Mouse (Mus musculus) midbrain, embryonic 10.5 days (tissue): ENCODE results near the gene B020004J07Rik. TPM values are rescaled to one million over a fixed set of nuclear protein-coding genes. Genes with fewer than 3 reads are reported as not detected.
"Not testable (repeated sequence)": the region's sequence is repeated elsewhere in the genome, so short reads cannot be mapped to it uniquely, and the experiment has no call there.

Source experiments
- DNase-seq: peaks from one replicate; pipeline ENCODE4 v3.0.0-alpha.2; 2017; ENCODE audit warnings: low spot score
- H3K27ac ChIP-seq: fragments of 300-500 bp; sonication (generic); replicated peaks from 2 replicates; pipeline ENCODE4 v1.5.1; 2016; ENCODE audit warnings: mild to moderate bottlenecking
- H3K27me3 ChIP-seq: fragments of 300-500 bp; sonication (generic); 2 replicates; pipeline ENCODE4 v1.6.1; 2016; ENCODE audit warnings: low read depth, mild to moderate bottlenecking; ENCODE audit not compliant: poor library complexity, severe bottlenecking
- H3K36me3 ChIP-seq: fragments of 300-500 bp; sonication (generic); 2 replicates; pipeline ENCODE4 v1.6.1; 2016; ENCODE audit warnings: mild to moderate bottlenecking, moderate library complexity
- H3K4me1 ChIP-seq: fragments of 300-500 bp; sonication (generic); 2 replicates; pipeline ENCODE4 v1.6.1; 2016
- H3K4me3 ChIP-seq: fragments of 300-500 bp; sonication (generic); 2 replicates; pipeline ENCODE4 v1.5.1; 2016; ENCODE audit warnings: mild to moderate bottlenecking, moderate library complexity
- H3K9me3 ChIP-seq: fragments of 300-500 bp; sonication (generic); replicated peaks from 2 replicates; pipeline ENCODE4 v1.6.1; 2016; ENCODE audit warnings: mild to moderate bottlenecking
- WGBS: fragments of 180-500 bp; shearing (Covaris S2); methylation state at CpG from one replicate; pipeline ENCODE4 v1.1.7; 2016; 5-methylcytosine and 5-hydroxymethylcytosine counted together
- polyA plus RNA-seq: library from polyadenylated mRNA; unstranded; fragments of >200 nt; fragmentation: Nextera tagmentation; extraction: Ambion mirVana; gene quantifications from 2 replicates; pipeline ENCODE4 v1.2.1, GENCODE M21; 2016

Gene B020004J07Rik
- not detected in 2 replicates for polyA plus RNA-seq

GRCm38 (mm10) chr4:101843923-101844322, at the start of gene B020004J07Rik:
TSS of gene B020004J07Rik (minus strand) at chr4:101844023.
- WGBS, result 91% methylated on average over 4 of the region's 4 CpGs
- H3K9me3 ChIP-seq, H3K4me1 ChIP-seq, H3K4me3 ChIP-seq, H3K36me3 ChIP-seq, DNase-seq, H3K27me3 ChIP-seq, H3K27ac ChIP-seq: not testable (repeated sequence)

GRCm38 (mm10) chr4:101889377-101889776, 45.6 kb upstream of the B020004J07Rik start:
- Histone ChIP-seq H3K4me1 (no peaks in the 10 kb centered on the region), H3K9me3 (0 out of 2 replicates have a peak, but pooled peaks cover 2% of the 10 kb centered on the region), H3K27ac (no peak overlapping the region), H3K36me3 (no peaks in the 10 kb centered on the region), H3K4me3 (no peak overlapping the region), H3K27me3 (no peaks in the 10 kb centered on the region)
- no peak for DNase-seq

- WGBS, result 58% methylated on average over 3 of the region's 3 CpGs
- H3K27ac ChIP-seq, result no peak overlapping the region
- H3K27me3 ChIP-seq, result no peaks in the 10 kb centered on the region
- H3K9me3 ChIP-seq, result no peaks in the 10 kb centered on the region
- H3K36me3 ChIP-seq, result no peaks in the 10 kb centered on the region
- H3K4me3 ChIP-seq, result no peak overlapping the region
- no peaks in the 10 kb centered on the region for H3K4me1 ChIP-seq
- DNase-seq, result no peak
These were observed 39.8 kb upstream of the B020004J07Rik start for GRCm38 (mm10) chr4:101883641-101884040.

- H3K9me3 ChIP-seq, H3K27me3 ChIP-seq, H3K4me1 ChIP-seq, H3K27ac ChIP-seq, DNase-seq, H3K36me3 ChIP-seq, H3K4me3 ChIP-seq: not testable (repeated sequence)
- whole genome bisulfite sequencing, result 82% methylated on average over 15 of the region's 15 CpGs
These were observed 31.9 kb upstream of the B020004J07Rik start for GRCm38 (mm10) chr4:101875687-101876086.

GRCm38 (mm10) chr4:101872031-101872430, 28.2 kb upstream of the B020004J07Rik start:
- H3K9me3 ChIP-seq, H3K36me3 ChIP-seq, H3K4me1 ChIP-seq, H3K27ac ChIP-seq, H3K27me3 ChIP-seq, DNase-seq, H3K4me3 ChIP-seq: not testable (repeated sequence)
- WGBS, result 68% methylated on average over 2 of the region's 2 CpGs

GRCm38 (mm10) chr4:101862289-101862688, 18.5 kb upstream of the B020004J07Rik start:
- 90% methylated on average over 6 of the region's 6 CpGs for WGBS
- DNase-seq, result no peak

GRCm38 (mm10) chr4:101860873-101861272, 17.1 kb upstream of the B020004J07Rik start:
- Histone ChIP-seq H3K36me3 (no peaks in the 10 kb centered on the region), H3K4me3 (no peak overlapping the region), H3K9me3 (no peaks in the 10 kb centered on the region), H3K4me1 (no peaks in the 10 kb centered on the region), H3K27ac (no peak overlapping the region), H3K27me3 (no peaks in the 10 kb centered on the region)
- no peak for DNase-seq
- WGBS, result 48% methylated on average over 6 of the region's 6 CpGs

More at GRCm38 (mm10) chr4:101862289-101862688, 18.5 kb upstream of the B020004J07Rik start:
- Histone ChIP-seq H3K4me1 (no peaks in the 10 kb centered on the region), H3K27ac (no peak overlapping the region), H3K36me3 (no peaks in the 10 kb centered on the region), H3K9me3 (no peaks in the 10 kb centered on the region), H3K27me3 (no peaks in the 10 kb centered on the region), H3K4me3 (no peak overlapping the region)

GRCm38 (mm10) chr4:101850908-101851307, 7.1 kb upstream of the B020004J07Rik start:
- H3K36me3 ChIP-seq, result no peaks in the 10 kb centered on the region
- H3K9me3 ChIP-seq, result peaks cover 25% of the 10 kb centered on the region
- no peaks in the 10 kb centered on the region for H3K4me1 ChIP-seq
- H3K27ac ChIP-seq, result no peak overlapping the region
- no peak overlapping the region for H3K4me3 ChIP-seq
- H3K27me3 ChIP-seq, result no peaks in the 10 kb centered on the region
- 66% methylated on average over 2 of the region's 2 CpGs for WGBS
- no peak for DNase-seq

Other genes starting within 250 kb of the B020004J07Rik start
- 65.6 and 73.6 TPM in 2 replicates for gene Leprot, start 196.3 kb downstream of the B020004J07Rik start, polyA plus RNA-seq
- 1.8 and 2.0 TPM in 2 replicates for gene Lepr, start 126.6 kb downstream of the B020004J07Rik start, polyA plus RNA-seq
- not detected in 2 replicates for gene C130073F10Rik, start 49.8 kb upstream of the B020004J07Rik start, polyA plus RNA-seq
- not detected in 2 replicates for gene Gm12800, start 65.1 kb upstream of the B020004J07Rik start, polyA plus RNA-seq
- not detected in 2 replicates for gene Gm12794, start 96.4 kb upstream of the B020004J07Rik start, polyA plus RNA-seq
- not detected in 2 replicates for gene Gm12790, start 137.0 kb upstream of the B020004J07Rik start, polyA plus RNA-seq
- gene Gm12789, start 142.6 kb upstream of the B020004J07Rik start, polyA plus RNA-seq, result not detected in 2 replicates
- gene Pde4b, start 243.5 kb upstream of the B020004J07Rik start, polyA plus RNA-seq, result 5.6 and 6.0 TPM in 2 replicates